In the genomic region with DNA sequence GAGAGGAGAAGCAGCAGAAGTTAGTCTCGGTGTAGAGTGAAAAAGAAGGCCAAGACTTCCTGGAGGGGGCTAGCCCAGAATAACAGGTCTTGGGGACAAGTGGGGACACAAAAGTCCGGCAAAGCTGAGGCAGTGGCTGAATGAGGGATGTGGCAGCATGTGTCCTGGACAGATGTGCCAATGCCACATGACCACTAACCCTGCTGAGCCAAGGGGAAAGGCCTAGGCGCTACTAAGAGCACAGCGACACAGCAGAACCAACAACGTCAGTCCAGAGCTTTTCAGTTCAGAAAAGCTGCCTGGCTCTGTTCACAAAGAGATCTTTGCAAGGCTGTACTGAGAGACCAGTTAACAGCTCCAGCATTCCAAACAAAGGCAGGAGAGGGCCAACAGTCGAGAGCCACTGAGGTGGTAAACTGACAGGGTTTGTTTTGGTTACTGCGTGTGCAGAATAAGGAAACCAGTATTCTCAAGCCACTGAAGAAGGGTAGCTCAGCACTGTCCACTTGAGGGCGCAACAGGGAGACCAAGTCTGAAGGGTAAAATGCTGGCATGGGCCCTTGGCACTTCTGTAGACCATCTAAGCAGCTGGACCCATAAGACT, we compare ENCODE assay signal across 10 mouse cellular contexts. TPM values are rescaled to one million over a fixed set of nuclear protein-coding genes. Genes with fewer than 3 reads are reported as not detected.
A peak's percentile ranks its signal among the peaks of the same experiment; 100 is the strongest.
DNase-seq lines count a peak whose midpoint lies in the region; ATAC-seq and TF ChIP-seq lines count a peak whose summit lies in the region.
"Had no signal": no experiment of that assay in that cellular context is flagged by ENCODE, and none has a peak within 500 bp of the region (broad histone marks: within the 10 kb centered on the region; RNA-seq: fewer than 3 reads in every experiment).

No protein-coding gene starts in this region.

- TF ChIP-seq CTCF in bone marrow, adult 2 months (IDR thresholded peaks at IDR 0.05; ENCODE audit: control insufficient read depth, insufficient read depth, low read length), result peak; percentile 30; the same call in 1 of the 2 replicates
- peak; percentile 59 for TF ChIP-seq CTCF in liver, embryonic 14.5 days (IDR thresholded peaks at IDR 0.05; ENCODE audit: low read depth)

- 0 out of 2 replicates have a peak overlapping the region, but pooled peaks have one; percentile 28 for H3K9ac ChIP-seq in heart, embryonic 12.5 days
- H3K9ac ChIP-seq in liver, embryonic 14.5 days (replicated peaks), result no peak overlapping the region

- H3K4me1 ChIP-seq in heart, embryonic 12.5 days (replicated peaks), result peaks cover 69% of the 10 kb centered on the region
- H3K4me1 ChIP-seq in bone marrow, adult 2 months (ENCODE audit: control insufficient read depth, insufficient read depth, low read length), result no peaks in the 10 kb centered on the region
- peaks cover 35 to 37% of the 10 kb centered on the region in 2 experiments for H3K4me1 ChIP-seq in liver, embryonic 14.5 days (replicated peaks; ENCODE audit: control insufficient read depth in 2 of 2, insufficient read depth in 2 of 2, low read length in 1 of 2)

- no peak overlapping the region for H3K4me3 ChIP-seq in heart, embryonic 12.5 days
- no peak overlapping the region for H3K4me3 ChIP-seq in bone marrow, adult 2 months (replicated peaks; ENCODE audit: control insufficient read depth, low read depth, low read length)
- no peak overlapping the region for H3K4me3 ChIP-seq in liver, embryonic 14.5 days (ENCODE audit: insufficient read depth in 1 of 2, low read depth in 2 of 2, low read length in 2 of 2)
- H3K4me3 ChIP-seq: megakaryocyte, embryonic 14.5 days had no signal

- no peak for ATAC-seq in heart, embryonic 12.5 days (ENCODE audit: insufficient number of reproducible peaks, low FRiP score)
- 0 out of 2 replicates have a peak, but pooled peaks have one; percentile 33 for ATAC-seq in granulocyte monocyte progenitor cell, adult 5-6 weeks (replicated peaks; ENCODE audit: poor library complexity, severe bottlenecking)
- ATAC-seq in liver, embryonic 14.5 days (ENCODE audit: insufficient read depth), result no peak
- ATAC-seq in erythroid progenitor cell, adult 5-6 weeks (replicated peaks; ENCODE audit: low FRiP score, poor library complexity, severe bottlenecking), result no peak
- ATAC-seq: Patski had no signal

- intact Hi-C loops in heart, postnatal 14 days (cut with DNase I), result no loop called here

- no peak overlapping the region for H3K4me2 ChIP-seq in heart, embryonic 12.5 days
- H3K4me2 ChIP-seq in liver, embryonic 14.5 days (ENCODE audit: low read depth), result no peak overlapping the region; the same call in 1 of the 2 replicates

- no peak for TF ChIP-seq POLR2A in bone marrow, adult 2 months (IDR thresholded peaks at IDR 0.05; ENCODE audit: borderline replicate concordance, control insufficient read depth, low read depth, low read length)

- 73% methylated on average over 8 of the region's 8 CpGs for WGBS in heart, embryonic 12.5 days
- 84% methylated on average over 8 of the region's 8 CpGs for WGBS in bone marrow, adult 2 months
- WGBS in liver, embryonic 14.5 days (ENCODE audit: insufficient replicate concordance), result 77% methylated on average over 8 of the region's 8 CpGs

- no peak for TF ChIP-seq EP300 in liver, embryonic 14.5 days (IDR thresholded peaks at IDR 0.05; ENCODE audit: low read depth)

- no peaks in the 10 kb centered on the region for H3K9me3 ChIP-seq in heart, embryonic 12.5 days (replicated peaks)
- H3K9me3 ChIP-seq in liver, embryonic 14.5 days (ENCODE audit: control insufficient read depth, low read length), result no peaks in the 10 kb centered on the region
- H3K9me3 ChIP-seq: megakaryocyte, embryonic 14.5 days had no signal

- H3K27me3 ChIP-seq in heart, embryonic 12.5 days (replicated peaks), result no peaks in the 10 kb centered on the region
- H3K27me3 ChIP-seq in liver, embryonic 14.5 days (ENCODE audit: control insufficient read depth, insufficient read depth, low read length), result no peaks in the 10 kb centered on the region
- H3K27me3 ChIP-seq: Patski had no signal

- no peak for DNase-seq in heart, postnatal 14 days
- DNase-seq in liver, embryonic 14.5 days (ENCODE audit: low read depth in 3 of 3, low spot score in 3 of 3), result no peak
- no peak for DNase-seq in adrenal gland, postnatal 25 days
- no peak for DNase-seq in kidney, postnatal 14 days

- peak overlapping the region; percentile 84 for H3K27ac ChIP-seq in heart, embryonic 12.5 days (ENCODE audit: poor library complexity, severe bottlenecking)
- no peak overlapping the region for H3K27ac ChIP-seq in bone marrow, adult 2 months (ENCODE audit: control insufficient read depth, insufficient read depth, low read depth, low read length, poor library complexity)
- H3K27ac ChIP-seq in liver, embryonic 14.5 days, result no peak overlapping the region

- H3K36me3 ChIP-seq in heart, embryonic 12.5 days, result peaks cover 21% of the 10 kb centered on the region
- H3K36me3 ChIP-seq in liver, embryonic 14.5 days (replicated peaks; ENCODE audit: control insufficient read depth, insufficient read depth, low read depth), result peaks cover 19% of the 10 kb centered on the region

RNA-seq across cellular contexts. Expression of a gene that starts 15.0 kb away (rescaled TPM):
- 42.5 and 44.8 TPM in 2 replicates for polyA plus RNA-seq in heart, embryonic 12.5 days (2016; fragmentation: Nextera tagmentation; extraction: Ambion mirVana)
- total RNA-seq in heart, postnatal 14 days (2021), result 10 to 100 TPM; 35.5 to 40.0 TPM
- 3.5 and 13.6 TPM in 2 replicates for polyA plus RNA-seq in bone marrow, adult 2 months (2011; ENCODE audit: insufficient read depth, insufficient read length, low replicate concordance, missing spikeins)
- 1.8 and 3.6 TPM in 2 replicates for total RNA-seq in granulocyte monocyte progenitor cell, adult 5-6 weeks (2014; fragmentation: Nextera tagmentation)
- total RNA-seq in granulocyte monocyte progenitor cell, adult 5-6 weeks (2017), result 1.8 and 2.4 TPM in 2 replicates
- 10.3 and 10.8 TPM in 2 replicates for polyA plus RNA-seq in liver, embryonic 14.5 days (2012; rRNA removed)
- 7.8 and 10.6 TPM in 2 replicates for polyA plus RNA-seq in liver, embryonic 14.5 days (2014; fragmentation: Nextera tagmentation; extraction: Ambion mirVana)
- 15.4 and 24.9 TPM in 2 replicates for total RNA-seq in adrenal gland, postnatal 25 days (2021)
- total RNA-seq in erythroid progenitor cell, adult 5-6 weeks (2015; ENCODE audit: low replicate concordance), result 19.3 and 25.2 TPM in 2 replicates
- 5.8 and 13.2 TPM in 2 replicates for total RNA-seq in erythroid progenitor cell, adult 5-6 weeks (2017; ENCODE audit: low replicate concordance)
